ENCODE assay signal across 27 mouse cellular contexts in the genomic region with DNA sequence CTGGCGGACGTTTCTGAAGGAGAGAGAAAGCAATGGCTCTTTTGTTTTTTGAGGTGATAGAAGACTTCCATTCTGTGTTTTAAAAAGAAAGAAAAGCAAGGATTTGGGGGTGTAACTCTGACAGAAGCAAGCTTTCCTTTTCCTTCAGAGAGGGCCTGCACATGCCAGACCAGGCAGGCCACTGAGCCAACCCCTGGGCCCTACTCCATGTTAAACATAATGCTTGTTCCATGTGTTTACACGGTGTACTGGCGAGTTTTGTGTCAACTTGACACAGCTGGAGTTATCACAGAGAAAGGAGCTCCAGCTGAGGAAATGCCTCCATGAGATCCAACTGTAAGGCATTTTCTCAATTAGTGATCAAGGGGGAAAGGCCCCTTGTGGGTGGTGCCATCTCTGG. TPM values are rescaled to one million over a fixed set of nuclear protein-coding genes. Genes with fewer than 3 reads are reported as not detected.
DNase-seq lines count a peak whose midpoint lies in the region; ATAC-seq lines count a peak whose summit lies in the region.
"Had no signal": no experiment of that assay in that cellular context is flagged by ENCODE, and none has a peak within 500 bp of the region (broad histone marks: within the 10 kb centered on the region; RNA-seq: fewer than 3 reads in every experiment).

No protein-coding gene starts in this region.

- DNase-seq in embryonic facial prominence, embryonic 10.5 days (ENCODE audit: low spot score) = no peak
- DNase-seq in heart, postnatal 14 days = no peak
- DNase-seq in heart, embryonic 10.5 days (ENCODE audit: low spot score) = no peak
- DNase-seq in lung, postnatal 36 days = peak; percentile 13
- no peak for DNase-seq in lung, postnatal 25 days (ENCODE audit: low spot score)
- DNase-seq: adrenal gland, adult 8-10 months; adrenal gland, postnatal 14 days; adrenal gland, postnatal 36 days; B cell, adult 2 months; cerebellum, adult 11-12 months; cerebellum, adult 2 months; cerebellum, adult 9-10 months; cerebellum, postnatal 10 days; cerebellum, postnatal 25 days had no signal

- H3K9ac ChIP-seq in embryonic facial prominence, embryonic 13.5 days = no peak overlapping the region
- no peak overlapping the region for H3K9ac ChIP-seq in heart, embryonic 12.5 days
- H3K9ac ChIP-seq in heart, embryonic 15.5 days = no peak overlapping the region
- H3K9ac ChIP-seq: forebrain, embryonic 13.5 days; forebrain, embryonic 15.5 days had no signal

- no peak overlapping the region for H3K4me2 ChIP-seq in embryonic facial prominence, embryonic 13.5 days
- no peak overlapping the region for H3K4me2 ChIP-seq in heart, embryonic 12.5 days
- no peak overlapping the region for H3K4me2 ChIP-seq in heart, embryonic 15.5 days
- H3K4me2 ChIP-seq: forebrain, embryonic 13.5 days; forebrain, embryonic 15.5 days had no signal

- no peaks in the 10 kb centered on the region for H3K9me3 ChIP-seq in embryonic facial prominence, embryonic 13.5 days
- H3K9me3 ChIP-seq in embryonic facial prominence, embryonic 10.5 days = no peaks in the 10 kb centered on the region
- no peaks in the 10 kb centered on the region for H3K9me3 ChIP-seq in heart, embryonic 12.5 days (replicated peaks)
- no peaks in the 10 kb centered on the region for H3K9me3 ChIP-seq in heart, embryonic 15.5 days (replicated peaks)
- no peaks in the 10 kb centered on the region for H3K9me3 ChIP-seq in heart, embryonic 10.5 days
- H3K9me3 ChIP-seq: forebrain, embryonic 13.5 days; forebrain, embryonic 15.5 days; G1E had no signal

- H3K27me3 ChIP-seq in embryonic facial prominence, embryonic 13.5 days = no peaks in the 10 kb centered on the region
- no peaks in the 10 kb centered on the region for H3K27me3 ChIP-seq in embryonic facial prominence, embryonic 10.5 days (replicated peaks; ENCODE audit: low read depth, poor library complexity, severe bottlenecking)
- H3K27me3 ChIP-seq in heart, embryonic 12.5 days (replicated peaks) = no peaks in the 10 kb centered on the region
- no peaks in the 10 kb centered on the region for H3K27me3 ChIP-seq in heart, embryonic 15.5 days
- no peaks in the 10 kb centered on the region for H3K27me3 ChIP-seq in heart, embryonic 10.5 days (ENCODE audit: insufficient read depth, poor library complexity, severe bottlenecking)
- H3K27me3 ChIP-seq: CH12.LX; forebrain, embryonic 13.5 days; forebrain, embryonic 15.5 days; Patski had no signal

- intact Hi-C loops in heart, postnatal 14 days (cut with DNase I) = no loop called here

- H3K27ac ChIP-seq in embryonic facial prominence, embryonic 13.5 days = 0 out of 2 replicates have a peak overlapping the region, but pooled peaks have one; percentile 23
- no peak overlapping the region for H3K27ac ChIP-seq in embryonic facial prominence, embryonic 10.5 days (replicated peaks)
- peak overlapping the region; percentile 2; the same call in 1 of the 2 replicates for H3K27ac ChIP-seq in heart, embryonic 12.5 days (ENCODE audit: poor library complexity, severe bottlenecking)
- H3K27ac ChIP-seq in heart, embryonic 15.5 days = 0 out of 2 replicates have a peak overlapping the region, but pooled peaks have one; percentile 24
- no peak overlapping the region for H3K27ac ChIP-seq in heart, embryonic 10.5 days
- H3K27ac ChIP-seq: forebrain, embryonic 13.5 days; forebrain, embryonic 15.5 days had no signal

- ATAC-seq in embryonic facial prominence, embryonic 13.5 days (ENCODE audit: insufficient number of reproducible peaks, insufficient read depth, low FRiP score, low TSS enrichment, low read depth) = no peak
- ATAC-seq in heart, embryonic 12.5 days (ENCODE audit: insufficient number of reproducible peaks, low FRiP score) = no peak
- ATAC-seq in heart, embryonic 15.5 days (replicated peaks; ENCODE audit: insufficient number of reproducible peaks, insufficient read depth, low FRiP score, low read depth) = no peak
- ATAC-seq: activated CD4-positive, CD25-positive, alpha-beta regulatory T cell, adult 4 months; CD4-positive, CD25-positive, alpha-beta regulatory T cell, adult 4 months; forebrain, embryonic 13.5 days; forebrain, embryonic 15.5 days; Patski had no signal

- no peak overlapping the region for H3K4me3 ChIP-seq in embryonic facial prominence, embryonic 13.5 days
- H3K4me3 ChIP-seq in embryonic facial prominence, embryonic 10.5 days = no peak overlapping the region
- H3K4me3 ChIP-seq in heart, embryonic 12.5 days = no peak overlapping the region
- no peak overlapping the region for H3K4me3 ChIP-seq in heart, embryonic 15.5 days
- no peak overlapping the region for H3K4me3 ChIP-seq in heart, embryonic 10.5 days
- H3K4me3 ChIP-seq: forebrain, embryonic 13.5 days; forebrain, embryonic 15.5 days had no signal

- H3K4me1 ChIP-seq in embryonic facial prominence, embryonic 13.5 days = peaks cover 18% of the 10 kb centered on the region; the same call in 1 of the 2 replicates
- H3K4me1 ChIP-seq in embryonic facial prominence, embryonic 10.5 days = peaks cover 23% of the 10 kb centered on the region
- peaks cover 23% of the 10 kb centered on the region for H3K4me1 ChIP-seq in heart, embryonic 12.5 days (replicated peaks)
- peaks cover 13% of the 10 kb centered on the region for H3K4me1 ChIP-seq in heart, embryonic 15.5 days (replicated peaks)
- H3K4me1 ChIP-seq in heart, embryonic 10.5 days = peaks cover 16% of the 10 kb centered on the region
- H3K4me1 ChIP-seq: forebrain, embryonic 13.5 days; forebrain, embryonic 15.5 days had no signal

- 49% methylated on average over 4 of the region's 4 CpGs for WGBS in embryonic facial prominence, embryonic 13.5 days
- WGBS in embryonic facial prominence, embryonic 10.5 days = 74% methylated on average over 4 of the region's 4 CpGs
- 55% methylated on average over 4 of the region's 4 CpGs for WGBS in heart, embryonic 12.5 days
- 60% methylated on average over 4 of the region's 4 CpGs for WGBS in heart, embryonic 15.5 days
- WGBS in heart, embryonic 10.5 days = 59% methylated on average over 4 of the region's 4 CpGs

- peaks cover 75% of the 10 kb centered on the region for H3K36me3 ChIP-seq in embryonic facial prominence, embryonic 13.5 days
- H3K36me3 ChIP-seq in embryonic facial prominence, embryonic 10.5 days (replicated peaks) = peaks cover 65% of the 10 kb centered on the region
- H3K36me3 ChIP-seq in heart, embryonic 12.5 days = peaks cover 41% of the 10 kb centered on the region
- H3K36me3 ChIP-seq in heart, embryonic 15.5 days = peaks cover 11% of the 10 kb centered on the region; the same call in 1 of the 2 replicates
- H3K36me3 ChIP-seq in heart, embryonic 10.5 days = peaks cover 40% of the 10 kb centered on the region

RNA-seq across cellular contexts. Expression of gene Setd4, which starts 15.6 kb away (rescaled TPM):
- 19.6 and 23.6 TPM in 2 replicates for polyA plus RNA-seq in embryonic facial prominence, embryonic 13.5 days (2015; fragmentation: Nextera tagmentation; extraction: Ambion mirVana)
- polyA plus RNA-seq in embryonic facial prominence, embryonic 10.5 days (2016; fragmentation: Nextera tagmentation; extraction: Ambion mirVana) = 15.6 and 17.7 TPM in 2 replicates
- 6.4 and 7.5 TPM in 2 replicates for polyA plus RNA-seq in heart, embryonic 12.5 days (2016; fragmentation: Nextera tagmentation; extraction: Ambion mirVana)
- 1 to 10 TPM; 1.6 TPM for total RNA-seq in heart, postnatal 14 days (2021)
- 5.8 and 8.7 TPM in 2 replicates for polyA plus RNA-seq in heart, embryonic 15.5 days (2015; fragmentation: Nextera tagmentation; extraction: Ambion mirVana)
- 8.1 and 12.1 TPM in 2 replicates for polyA plus RNA-seq in heart, embryonic 10.5 days (2016; fragmentation: Nextera tagmentation; extraction: Ambion mirVana)

RNA-seq across cellular contexts. Expression of gene Cbr1, which starts 17.4 kb away (rescaled TPM):
- polyA plus RNA-seq in embryonic facial prominence, embryonic 13.5 days (2015; fragmentation: Nextera tagmentation; extraction: Ambion mirVana) = 122 and 126 TPM in 2 replicates
- polyA plus RNA-seq in embryonic facial prominence, embryonic 10.5 days (2016; fragmentation: Nextera tagmentation; extraction: Ambion mirVana) = 97.5 and 111 TPM in 2 replicates
- 57.0 and 58.0 TPM in 2 replicates for polyA plus RNA-seq in heart, embryonic 12.5 days (2016; fragmentation: Nextera tagmentation; extraction: Ambion mirVana)
- total RNA-seq in heart, postnatal 14 days (2021) = 10 to 100 TPM; 24.0 to 26.6 TPM
- 55.1 and 60.2 TPM in 2 replicates for polyA plus RNA-seq in heart, embryonic 15.5 days (2015; fragmentation: Nextera tagmentation; extraction: Ambion mirVana)
- polyA plus RNA-seq in heart, embryonic 10.5 days (2016; fragmentation: Nextera tagmentation; extraction: Ambion mirVana) = 51.5 and 71.7 TPM in 2 replicates

RNA-seq across cellular contexts. Expression of gene Gm5678, which starts 39.6 kb away (rescaled TPM):
- 0.29 TPM in 1 of 2 replicates, not detected in the other for polyA plus RNA-seq in embryonic facial prominence, embryonic 13.5 days (2015; fragmentation: Nextera tagmentation; extraction: Ambion mirVana)
- polyA plus RNA-seq in embryonic facial prominence, embryonic 10.5 days (2016; fragmentation: Nextera tagmentation; extraction: Ambion mirVana) = not detected in 2 replicates
- polyA plus RNA-seq in heart, embryonic 12.5 days (2016; fragmentation: Nextera tagmentation; extraction: Ambion mirVana) = not detected in 2 replicates
- 1 to 10 TPM; 1.3 TPM for total RNA-seq in heart, postnatal 14 days (2021)
- polyA plus RNA-seq in heart, embryonic 15.5 days (2015; fragmentation: Nextera tagmentation; extraction: Ambion mirVana) = not detected in 2 replicates
- polyA plus RNA-seq in heart, embryonic 10.5 days (2016; fragmentation: Nextera tagmentation; extraction: Ambion mirVana) = not detected in 2 replicates
- total RNA-seq: CH12.LX had no signal
- polyA plus RNA-seq: CD4-positive, CD25-positive, alpha-beta regulatory T cell, adult 4 months; embryonic facial prominence, embryonic 11.5 days; embryonic facial prominence, embryonic 14.5 days; forebrain, embryonic 11.5 days; forebrain, embryonic 13.5 days; forebrain, embryonic 15.5 days; G1E had no signal

Comparison
In these comparisons a context has a peak if more than half of its experiments do, and no peak if none do; other contexts are left out.
1. H3K27ac ChIP-seq: peak in embryonic facial prominence, embryonic 13.5 days (single experiment), heart, embryonic 12.5 days (single experiment) and heart, embryonic 15.5 days (single experiment); none in embryonic facial prominence, embryonic 10.5 days (single experiment) and heart, embryonic 10.5 days (single experiment).